Mouse (Mus musculus): Measurements from ENCODE around the gene H2afz. TPM values are rescaled to one million over a fixed set of nuclear protein-coding genes. Genes with fewer than 3 reads are reported as not detected.

The H2afz gene
- polyA plus RNA-seq, 1 experiment from 2014 or later, result 3,605 TPM

GRCm38 (mm10) chr3:137867437-137868093 is 3.3 kb downstream of the H2afz start, which contains the start of gene Dnajb14:
Gene Dnajb14, plus strand, starts transcription at chr3:137867675.
- Histone ChIP-seq H3K36me3 (peaks cover 12% of the 10 kb centered on the region), H3K4me3 (peak within 1 kb of the TSS; percentile 84), H3K9me3 (replicated peaks) (no peaks in the 10 kb centered on the region), H3K27ac (replicated peaks) (peak within 1 kb of the TSS; percentile 97), H3K27me3 (ENCODE audit: low read depth, poor library complexity, severe bottlenecking) (no peaks in the 10 kb centered on the region), H3K4me1 (peaks cover 38% of the 10 kb centered on the region)
- under 1% methylated on average over 84 of the region's 94 CpGs for WGBS
- peak; percentile 80 for DNase-seq (ENCODE audit: low spot score)

DNA sequence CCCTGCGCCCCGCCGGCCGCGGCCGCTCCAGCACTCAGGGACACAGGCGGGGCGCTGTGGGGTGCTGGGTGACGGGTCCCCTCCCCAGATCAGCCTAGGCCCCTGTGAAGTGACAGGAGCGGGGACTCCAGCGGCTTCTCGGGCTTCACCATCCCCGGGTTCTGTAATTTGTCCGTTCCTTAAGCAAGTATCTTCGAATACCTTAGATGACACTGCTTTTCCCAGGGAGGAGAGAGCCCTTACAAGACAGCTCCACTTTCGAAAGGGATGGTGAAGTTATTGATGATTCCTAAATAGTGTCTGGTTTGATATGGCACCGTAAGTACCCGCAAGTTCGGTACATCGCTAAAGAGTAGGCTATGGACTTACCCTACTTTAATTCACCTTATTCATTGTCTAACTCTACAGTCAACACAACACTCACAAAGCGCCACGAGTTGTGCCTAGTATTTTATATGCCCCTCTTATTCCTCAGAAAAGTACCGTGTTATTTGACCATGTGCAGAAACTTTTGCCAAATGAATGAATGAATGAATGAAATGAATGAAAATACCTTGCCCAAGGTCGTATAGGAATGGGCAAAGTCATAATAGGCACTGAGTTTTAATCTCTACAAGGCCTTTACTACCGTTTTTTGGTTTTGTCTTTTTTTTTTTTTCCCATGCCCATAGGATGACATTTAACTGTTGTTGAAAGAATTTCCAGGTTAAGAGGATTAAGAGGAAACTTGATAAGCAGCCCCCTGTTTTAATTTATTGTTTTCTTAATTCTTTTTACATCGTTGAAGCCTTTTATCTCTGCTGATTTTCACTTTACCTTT is 4.0 kb downstream of the H2afz start:
- Histone ChIP-seq H3K27me3 (ENCODE audit: low read depth, poor library complexity, severe bottlenecking) (no peaks in the 10 kb centered on the region), H3K4me1 (peaks cover 35% of the 10 kb centered on the region), H3K27ac (replicated peaks) (peak overlapping the region; percentile 97), H3K36me3 (peaks cover 12% of the 10 kb centered on the region), H3K9me3 (replicated peaks) (no peaks in the 10 kb centered on the region), H3K4me3 (peak overlapping the region; percentile 84)
- WGBS, result 4% methylated on average over 26 of the region's 26 CpGs
- no peak for DNase-seq (ENCODE audit: low spot score)

DNA sequence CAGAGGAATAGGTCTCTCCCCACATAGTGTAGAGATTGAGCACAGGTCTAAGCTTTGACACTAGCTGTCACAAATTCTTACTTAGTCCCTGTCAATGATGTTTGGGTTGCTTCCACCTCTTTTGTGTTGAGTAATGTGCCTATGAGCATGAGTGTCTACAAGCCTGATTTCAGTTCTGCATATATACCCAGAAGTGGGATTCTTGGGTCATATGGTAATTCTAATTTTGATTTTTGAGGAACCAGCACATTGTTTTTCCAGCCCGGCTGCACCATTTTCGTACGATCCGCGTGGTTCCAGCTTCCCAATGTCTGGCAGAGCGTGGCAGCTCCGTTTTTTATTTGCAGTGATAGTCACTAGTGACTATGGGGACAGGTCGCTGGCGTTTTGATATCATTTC is 5.1 kb downstream of the H2afz start:
- no peaks in the 10 kb centered on the region for H3K9me3 ChIP-seq (replicated peaks)
- H3K27me3 ChIP-seq (ENCODE audit: low read depth, poor library complexity, severe bottlenecking), result no peaks in the 10 kb centered on the region
- no peak for DNase-seq (ENCODE audit: low spot score)
- 92% methylated on average over 9 of the region's 9 CpGs for WGBS
- H3K36me3 ChIP-seq, result peaks cover 12% of the 10 kb centered on the region
- no peak overlapping the region for H3K4me3 ChIP-seq
- peaks cover 28% of the 10 kb centered on the region for H3K4me1 ChIP-seq
- no peak overlapping the region for H3K27ac ChIP-seq (replicated peaks)

GRCm38 (mm10) chr3:137879313-137879712 is 15.0 kb downstream of the H2afz start:
- no peaks in the 10 kb centered on the region for H3K27me3 ChIP-seq (ENCODE audit: low read depth, poor library complexity, severe bottlenecking)
- 91% methylated on average over 3 of the region's 3 CpGs for whole genome bisulfite sequencing
- H3K36me3 ChIP-seq, result peaks cover 17% of the 10 kb centered on the region
- H3K4me1 ChIP-seq, result no peaks in the 10 kb centered on the region
- no peak overlapping the region for H3K27ac ChIP-seq (replicated peaks)
- H3K4me3 ChIP-seq, result no peak overlapping the region
- no peak for DNase-seq (ENCODE audit: low spot score)
- no peaks in the 10 kb centered on the region for H3K9me3 ChIP-seq (replicated peaks)

GRCm38 (mm10) chr3:137880109-137880748 is 15.9 kb downstream of the H2afz start:
- Histone ChIP-seq H3K4me3 (no peak overlapping the region), H3K36me3 (peaks cover 17% of the 10 kb centered on the region), H3K9me3 (replicated peaks) (no peaks in the 10 kb centered on the region), H3K27ac (replicated peaks) (no peak overlapping the region), H3K27me3 (ENCODE audit: low read depth, poor library complexity, severe bottlenecking) (no peaks in the 10 kb centered on the region), H3K4me1 (no peaks in the 10 kb centered on the region)
- no peak for DNase-seq (ENCODE audit: low spot score)
- WGBS, result 90% methylated on average over 4 of the region's 4 CpGs

GRCm38 (mm10) chr3:137881093-137881492 is 16.8 kb downstream of the H2afz start:
- no peaks in the 10 kb centered on the region for H3K27me3 ChIP-seq (ENCODE audit: low read depth, poor library complexity, severe bottlenecking)
- H3K36me3 ChIP-seq, result peaks cover 14% of the 10 kb centered on the region
- WGBS, result 93% methylated on average over 5 of the region's 5 CpGs

DNA sequence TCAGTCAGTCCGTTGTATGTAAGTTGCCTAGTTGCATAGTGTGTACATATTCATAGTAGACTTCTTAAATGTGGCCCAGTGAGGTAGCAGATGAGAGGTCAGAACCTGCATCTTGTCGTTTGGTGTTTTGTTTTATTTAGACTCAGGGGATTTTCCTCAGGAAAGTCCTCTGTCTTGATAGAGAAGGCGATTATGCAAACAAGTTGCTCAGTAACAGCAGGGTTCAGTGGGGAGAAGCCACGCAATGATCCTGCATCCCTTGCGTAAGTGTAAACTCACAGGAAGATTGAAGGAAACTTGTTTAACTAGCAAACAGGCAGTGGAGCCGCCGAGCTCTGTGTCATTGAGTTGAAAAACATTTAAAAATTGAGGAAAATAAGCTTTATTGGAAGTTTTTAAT is 23.7 kb downstream of the H2afz start:
- H3K9me3 ChIP-seq (replicated peaks), result no peaks in the 10 kb centered on the region
- H3K27me3 ChIP-seq (ENCODE audit: low read depth, poor library complexity, severe bottlenecking), result no peaks in the 10 kb centered on the region
- no peak overlapping the region for H3K27ac ChIP-seq (replicated peaks)
- WGBS, result 68% methylated on average over 7 of the region's 7 CpGs
- no peak overlapping the region for H3K4me3 ChIP-seq
- DNase-seq (ENCODE audit: low spot score), result no peak
- 0 out of 2 replicates have a peak, but pooled peaks cover 2% of the 10 kb centered on the region for H3K4me1 ChIP-seq
- peaks cover 18% of the 10 kb centered on the region for H3K36me3 ChIP-seq

More at GRCm38 (mm10) chr3:137881093-137881492, 16.8 kb downstream of the H2afz start:
- Histone ChIP-seq H3K9me3 (replicated peaks) (no peaks in the 10 kb centered on the region), H3K4me1 (no peaks in the 10 kb centered on the region), H3K4me3 (no peak overlapping the region), H3K27ac (replicated peaks) (no peak overlapping the region)
- DNase-seq (ENCODE audit: low spot score), result no peak

DNA sequence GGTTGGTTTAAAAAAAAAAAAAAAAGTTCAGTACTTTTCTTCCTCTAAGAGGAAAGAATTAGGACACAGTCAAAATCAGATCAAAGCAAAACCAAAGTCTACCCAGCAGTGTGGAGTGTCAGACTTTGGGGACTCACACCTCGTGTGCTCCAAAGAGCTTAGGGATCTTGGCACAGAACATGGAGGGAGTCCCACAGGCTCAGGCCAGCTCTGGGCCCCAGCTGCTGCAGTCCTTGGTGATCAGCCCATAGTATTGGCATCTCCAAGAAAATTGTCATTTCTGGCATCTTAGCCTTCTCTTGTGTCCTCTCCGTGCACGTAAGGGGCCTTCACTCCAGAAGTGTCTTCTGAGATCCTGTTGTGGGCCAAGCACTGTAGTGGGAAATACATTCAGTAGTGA is 26.8 kb downstream of the H2afz start:
- no peaks in the 10 kb centered on the region; the same call in 1 of the 2 replicates for H3K9me3 ChIP-seq (replicated peaks)
- no peaks in the 10 kb centered on the region for H3K27me3 ChIP-seq (ENCODE audit: low read depth, poor library complexity, severe bottlenecking)
- H3K4me3 ChIP-seq, result no peak overlapping the region
- no peak for DNase-seq (ENCODE audit: low spot score)
- WGBS, result 72% methylated on average over 3 of the region's 3 CpGs
- H3K4me1 ChIP-seq, result 0 out of 2 replicates have a peak, but pooled peaks cover 2% of the 10 kb centered on the region
- peaks cover 36% of the 10 kb centered on the region for H3K36me3 ChIP-seq
- H3K27ac ChIP-seq (replicated peaks), result no peak overlapping the region

GRCm38 (mm10) chr3:137892118-137892517 is 27.8 kb downstream of the H2afz start:
- peaks cover 37% of the 10 kb centered on the region for H3K36me3 ChIP-seq
- H3K27ac ChIP-seq (replicated peaks), result no peak overlapping the region
- no peaks in the 10 kb centered on the region for H3K27me3 ChIP-seq (ENCODE audit: low read depth, poor library complexity, severe bottlenecking)
- no peak overlapping the region for H3K4me3 ChIP-seq
- 93% methylated on average over 4 of the region's 4 CpGs for WGBS
- no peaks in the 10 kb centered on the region; the same call in 1 of the 2 replicates for H3K9me3 ChIP-seq (replicated peaks)
- 0 out of 2 replicates have a peak, but pooled peaks cover 2% of the 10 kb centered on the region for H3K4me1 ChIP-seq
- DNase-seq (ENCODE audit: low spot score), result no peak

GRCm38 (mm10) chr3:137893789-137894188 is 29.5 kb downstream of the H2afz start:
- H3K27me3 ChIP-seq (ENCODE audit: low read depth, poor library complexity, severe bottlenecking), result no peaks in the 10 kb centered on the region
- no peak overlapping the region for H3K4me3 ChIP-seq
- no peak overlapping the region for H3K27ac ChIP-seq (replicated peaks)
- WGBS, result 83% methylated on average over 4 of the region's 4 CpGs
- 0 out of 2 replicates have a peak, but pooled peaks cover 2% of the 10 kb centered on the region for H3K4me1 ChIP-seq
- DNase-seq (ENCODE audit: low spot score), result no peak
- no peaks in the 10 kb centered on the region; the same call in 1 of the 2 replicates for H3K9me3 ChIP-seq (replicated peaks)
- peaks cover 43% of the 10 kb centered on the region for H3K36me3 ChIP-seq

DNA sequence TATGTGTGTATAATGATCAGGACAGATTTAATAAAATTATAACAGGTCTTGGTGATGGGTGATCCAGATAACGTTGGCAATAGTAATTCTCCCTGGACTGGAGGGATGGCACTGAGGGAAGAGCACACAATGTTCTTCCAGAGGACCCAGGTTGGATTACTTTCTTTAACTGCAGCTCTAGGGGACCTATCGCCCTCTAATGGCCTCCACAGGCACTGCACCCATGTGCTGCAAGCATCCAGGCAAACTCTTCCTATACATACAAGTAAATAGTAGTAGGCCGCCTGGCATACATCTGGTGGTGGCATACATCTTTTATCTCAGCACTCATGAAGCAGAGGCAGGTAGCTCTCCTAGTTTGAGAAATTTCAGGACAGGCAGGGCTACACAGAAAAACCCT is 30.9 kb downstream of the H2afz start:
- Histone ChIP-seq H3K27ac (replicated peaks) (no peak overlapping the region), H3K4me3 (no peak overlapping the region), H3K9me3 (replicated peaks) (no peaks in the 10 kb centered on the region; the same call in 1 of the 2 replicates), H3K36me3 (peaks cover 32% of the 10 kb centered on the region), H3K4me1 (0 out of 2 replicates have a peak, but pooled peaks cover 2% of the 10 kb centered on the region), H3K27me3 (ENCODE audit: low read depth, poor library complexity, severe bottlenecking) (no peaks in the 10 kb centered on the region)
- WGBS, result 89% methylated on average over 3 of the region's 3 CpGs
- DNase-seq (ENCODE audit: low spot score), result no peak

- no peak overlapping the region for H3K4me3 ChIP-seq
- H3K27ac ChIP-seq (replicated peaks), result no peak overlapping the region
- H3K27me3 ChIP-seq (ENCODE audit: low read depth, poor library complexity, severe bottlenecking), result no peaks in the 10 kb centered on the region
- H3K9me3 ChIP-seq (replicated peaks), result no peaks in the 10 kb centered on the region; the same call in 1 of the 2 replicates
- peaks cover 32% of the 10 kb centered on the region for H3K36me3 ChIP-seq
- 0 out of 2 replicates have a peak, but pooled peaks cover 2% of the 10 kb centered on the region for H3K4me1 ChIP-seq
- no peak for DNase-seq (ENCODE audit: low spot score)
- WGBS, result 91% methylated on average over 4 of the region's 4 CpGs
These were observed 32.1 kb downstream of the H2afz start for GRCm38 (mm10) chr3:137896386-137896785.

All from midbrain, embryonic 10.5 days (tissue).